Mouse (Mus musculus): ENCODE measurements around the gene Fmo3. TPM values are rescaled to one million over a fixed set of nuclear protein-coding genes. Genes with fewer than 3 reads are reported as not detected.

Gene Fmo3
- not detected in 2 replicates for polyA plus RNA-seq (2012; rRNA removed)

GRCm38 (mm10) chr1:162984428-162984827 is at the start of gene Fmo3:
TSS of gene Fmo3 (minus strand) at chr1:162984528.

DNA sequence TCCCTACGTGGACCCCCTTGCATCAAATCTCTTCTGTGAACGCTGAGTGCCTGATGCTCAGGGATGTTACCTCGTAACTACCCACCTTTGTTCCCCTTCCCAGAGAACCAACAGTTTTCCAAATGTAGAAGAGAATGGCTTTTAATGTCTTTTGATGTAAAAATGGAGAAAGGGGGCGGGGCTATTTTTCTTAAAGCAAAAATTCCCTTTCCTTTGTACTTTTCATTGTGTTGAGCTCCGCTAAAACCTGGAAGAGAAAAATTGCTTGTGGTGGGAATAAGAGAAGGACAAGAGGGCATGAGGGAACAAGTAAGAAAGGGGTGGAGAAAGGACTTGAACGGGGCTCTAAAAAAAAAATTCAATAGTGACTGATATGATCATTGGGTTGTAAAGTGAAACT is 46.9 kb downstream of the Fmo3 start, which contains the start of gene Fmo6:
Gene Fmo6, minus strand, starts transcription at position 101 of the 400 bp plus-strand sequence.

Other genes with a start within 250 kb of the Fmo3 start
- gene Prrc2c, start 244.0 kb downstream of the Fmo3 start, polyA plus RNA-seq (2012; rRNA removed), result 43.5 and 54.5 TPM in 2 replicates
- gene Fmo4, start 170.6 kb downstream of the Fmo3 start, polyA plus RNA-seq (2012; rRNA removed), result 0.27 and 0.66 TPM in 2 replicates
- 32.2 and 43.5 TPM in 2 replicates for gene Fmo1, start 117.9 kb downstream of the Fmo3 start, polyA plus RNA-seq (2012; rRNA removed)
- 0.36 and 0.50 TPM in 2 replicates for gene Fmo2, start 85.8 kb downstream of the Fmo3 start, polyA plus RNA-seq (2012; rRNA removed)
- 0.30 TPM in 1 of 2 replicates, not detected in the other for gene Fmo6, start 47.0 kb downstream of the Fmo3 start, polyA plus RNA-seq (2012; rRNA removed)
- not detected in 2 replicates for gene Mroh9, start 101.1 kb upstream of the Fmo3 start, polyA plus RNA-seq (2012; rRNA removed)